Mouse (Mus musculus): ENCODE results near the gene Olfr1201. TPM values are rescaled to one million over a fixed set of nuclear protein-coding genes. Genes with fewer than 3 reads are reported as not detected.

Gene Olfr1201
- total RNA-seq (2021): not detected in 2 replicates
- long read RNA-seq: 0 reads

DNA sequence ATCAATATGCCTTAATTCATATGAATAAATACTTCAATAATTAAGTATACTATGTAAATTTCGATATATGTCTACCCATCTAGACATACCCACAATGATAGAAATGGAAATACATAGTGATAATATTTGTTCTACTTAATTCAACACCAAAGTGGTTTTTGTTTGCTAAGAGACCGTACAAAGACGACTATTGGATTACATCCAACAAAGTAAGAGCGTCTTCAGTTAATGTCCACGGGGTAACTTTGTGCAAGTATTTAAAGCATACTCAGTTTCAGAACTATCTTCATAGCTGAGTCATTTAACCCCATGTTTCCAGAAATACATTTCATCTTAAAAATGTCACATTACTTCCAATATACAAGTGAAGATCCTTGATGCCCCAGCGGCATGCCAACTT is at the start of gene Olfr1201:
Gene Olfr1201, plus strand, starts transcription at position 301 of the 400 bp plus-strand sequence.
- DNase-seq: no peak

- DNase-seq: no peak
These were observed 49.5 kb upstream of the Olfr1201 start for GRCm38 (mm10) chr2:88743379-88743778.

- no peak for DNase-seq
These were observed 41.6 kb upstream of the Olfr1201 start, which contains the start of gene Olfr1198 for GRCm38 (mm10) chr2:88751270-88751669. Gene Olfr1198 (minus strand): TSS chr2:88751370.

DNA sequence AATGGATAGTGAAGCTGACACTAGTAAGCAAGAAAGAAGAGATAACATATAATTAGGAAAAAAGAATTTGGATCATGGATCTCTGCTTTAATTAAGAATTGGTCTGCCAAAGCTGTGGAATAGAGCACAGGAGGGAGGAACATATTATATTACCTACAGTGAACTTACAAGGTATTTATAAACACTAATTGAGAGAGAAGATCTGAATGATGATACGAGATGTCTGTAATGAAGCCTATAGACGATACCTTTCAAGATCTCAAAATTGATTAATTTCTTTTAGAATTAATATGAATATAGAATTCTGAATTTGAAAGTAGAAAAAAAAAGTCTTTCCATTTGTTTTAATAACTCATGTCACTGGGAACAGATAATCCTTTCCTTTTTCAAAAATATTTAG is 32.5 kb upstream of the Olfr1201 start, which contains the start of gene Olfr1199:
Gene Olfr1199, minus strand, starts transcription at position 101 of the 400 bp plus-strand sequence.
- DNase-seq: no peak

GRCm38 (mm10) chr2:88770388-88770787 is 22.4 kb upstream of the Olfr1201 start, which contains the start of gene Olfr1200:
Gene Olfr1200 (minus strand): TSS chr2:88770488.
- DNase-seq: no peak

GRCm38 (mm10) chr2:88814196-88814595 is 21.4 kb downstream of the Olfr1201 start, which contains the start of gene Olfr1202:
Gene Olfr1202 (plus strand): TSS chr2:88814496.
- no peak for DNase-seq

- no peak for DNase-seq
These were observed 36.6 kb downstream of the Olfr1201 start, which contains the start of gene Olfr1205 for GRCm38 (mm10) chr2:88829437-88829836. Gene Olfr1205 (plus strand): TSS chr2:88829737.

GRCm38 (mm10) chr2:88838477-88838876 is 45.6 kb downstream of the Olfr1201 start:
- DNase-seq: no peak

Other genes starting within 250 kb of the Olfr1201 start
- gene Olfr1188, start 236.1 kb upstream of the Olfr1201 start, total RNA-seq (2021): not detected in 2 replicates
- not detected in 2 replicates for gene Olfr1189, start 206.6 kb upstream of the Olfr1201 start, total RNA-seq (2021)
- gene Olfr1191-ps1, start 152.5 kb upstream of the Olfr1201 start, total RNA-seq (2021): not detected in 2 replicates
- gene Olfr1192-ps1, start 144.5 kb upstream of the Olfr1201 start, total RNA-seq (2021): not detected in 2 replicates
- not detected in 2 replicates for gene Olfr1193, start 117.4 kb upstream of the Olfr1201 start, total RNA-seq (2021)
- not detected in 2 replicates for gene Olfr1195, start 103.8 kb upstream of the Olfr1201 start, total RNA-seq (2021)
- gene Olfr1196, start 88.4 kb upstream of the Olfr1201 start, total RNA-seq (2021): not detected in 2 replicates
- not detected in 2 replicates for gene Olfr1197, start 60.7 kb upstream of the Olfr1201 start, total RNA-seq (2021)
- not detected in 2 replicates for gene Olfr1198, start 41.7 kb upstream of the Olfr1201 start, total RNA-seq (2021)
- not detected in 2 replicates for gene Olfr1199, start 32.6 kb upstream of the Olfr1201 start, total RNA-seq (2021)
- gene Olfr1200, start 22.5 kb upstream of the Olfr1201 start, total RNA-seq (2021): not detected in 2 replicates
- gene Olfr1202, start 21.5 kb downstream of the Olfr1201 start, total RNA-seq (2021): not detected in 2 replicates
- gene Olfr1205, start 36.7 kb downstream of the Olfr1201 start, total RNA-seq (2021): not detected in 2 replicates
- not detected in 2 replicates for gene Olfr1204, start 56.3 kb downstream of the Olfr1201 start, total RNA-seq (2021)
- not detected in 2 replicates for gene Olfr1206, start 70.2 kb downstream of the Olfr1201 start, total RNA-seq (2021)
- gene Olfr1208, start 109.3 kb downstream of the Olfr1201 start, total RNA-seq (2021): not detected in 2 replicates
- not detected in 2 replicates for gene Olfr1209, start 122.1 kb downstream of the Olfr1201 start, total RNA-seq (2021)
- gene Olfr1211, start 145.1 kb downstream of the Olfr1201 start, total RNA-seq (2021): not detected in 2 replicates
- gene Olfr1212, start 160.9 kb downstream of the Olfr1201 start, total RNA-seq (2021): not detected in 2 replicates
- gene Gm13762, start 187.2 kb downstream of the Olfr1201 start, total RNA-seq (2021): not detected in 2 replicates
- not detected in 2 replicates for gene Olfr1214, start 199.6 kb downstream of the Olfr1201 start, total RNA-seq (2021)
- not detected in 2 replicates for gene Olfr1215, start 213.9 kb downstream of the Olfr1201 start, total RNA-seq (2021)
- gene Olfr1216, start 225.3 kb downstream of the Olfr1201 start, total RNA-seq (2021): not detected in 2 replicates
- gene Olfr1217, start 239.0 kb downstream of the Olfr1201 start, total RNA-seq (2021): not detected in 2 replicates

All from adrenal gland, postnatal 25 days (tissue).